Mouse (Mus musculus) liver, embryonic 11.5 days (tissue): ENCODE measurements at regions not wholly inside any gene's neighbourhood (a gene's known extent, or its start where the extent isn't known, plus 50 kb on each side); places are given as distances from the start of the nearest gene placed in this dataset.

Source experiments
- ATAC-seq: fragments of 200-750 bp; cut with Nextera tagmentation; replicated peaks from 2 replicates; pipeline ENCODE4 v1.8.0; 2017; ENCODE audit warnings: moderate number of reproducible peaks, mild to moderate bottlenecking, moderate TSS enrichment, moderate library complexity; ENCODE audit not compliant: low FRiP score
- DNase-seq: peaks from one replicate; pipeline ENCODE4 v3.0.0-alpha.2; 2017; ENCODE audit warnings: low spot score
- H3K27ac ChIP-seq: fragments of 300-500 bp; sonication (generic); 2 replicates; pipeline ENCODE4 v1.5.1; 2014; ENCODE audit warnings: mild to moderate bottlenecking, low read depth, low read length, control low read depth
- H3K27me3 ChIP-seq: fragments of 300-500 bp; sonication (generic); replicated peaks from 2 replicates; pipeline ENCODE4 v1.6.1; 2014; ENCODE audit warnings: low read length, mixed read lengths; ENCODE audit not compliant: control insufficient read depth, insufficient read depth
- H3K36me3 ChIP-seq: fragments of 300-500 bp; sonication (generic); 2 replicates; pipeline ENCODE4 v1.6.1; 2014; ENCODE audit warnings: mild to moderate bottlenecking, low read length, moderate library complexity, mixed read lengths; ENCODE audit not compliant: control insufficient read depth, insufficient read depth
- H3K4me1 ChIP-seq: fragments of 300-500 bp; sonication (generic); replicated peaks from 2 replicates; pipeline ENCODE4 v1.6.1; 2014; ENCODE audit warnings: low read length, mixed read lengths; ENCODE audit not compliant: control insufficient read depth, insufficient read depth
- H3K4me2 ChIP-seq: fragments of 300-500 bp; sonication (generic); 2 replicates; pipeline ENCODE4 v1.6.1; 2014; ENCODE audit warnings: mild to moderate bottlenecking, control low read depth, moderate library complexity
- H3K4me3 ChIP-seq: fragments of 300-500 bp; sonication (generic); 2 replicates; pipeline ENCODE4 v1.5.1; 2014; ENCODE audit warnings: low read depth, low read length, control low read depth
- H3K9ac ChIP-seq: fragments of 300-500 bp; sonication (generic); 2 replicates; pipeline ENCODE4 v1.6.1; 2014; ENCODE audit warnings: low read depth, low read length, control low read depth
- H3K9me3 ChIP-seq: fragments of 300-500 bp; sonication (generic); 2 replicates; pipeline ENCODE4 v1.6.1; 2016; ENCODE audit warnings: low read length, inconsistent platforms, mixed read lengths; ENCODE audit not compliant: control insufficient read depth
- WGBS: fragments of 180-500 bp; shearing (Covaris S2); extraction: QIAGEN DNeasy Blood & Tissue Kit; methylation state at CpG from one replicate; pipeline ENCODE4 v1.1.7; 2014; 5-methylcytosine and 5-hydroxymethylcytosine counted together

GRCm38 (mm10) chr3:150435818-150436607 is 1001.7 kb upstream of the Adgrl4 start:
- ATAC-seq: no peak
- DNase-seq: no peak
- H3K9me3 ChIP-seq: no peaks in the 10 kb centered on the region
- H3K27me3 ChIP-seq: no peaks in the 10 kb centered on the region
- H3K4me3 ChIP-seq: no peak overlapping the region
- H3K9ac ChIP-seq: no peak overlapping the region
- 87% methylated on average over 6 of the region's 6 CpGs for WGBS
- no peaks in the 10 kb centered on the region for H3K36me3 ChIP-seq
- H3K4me1 ChIP-seq: no peaks in the 10 kb centered on the region
- H3K27ac ChIP-seq: no peak overlapping the region
- H3K4me2 ChIP-seq: no peak overlapping the region
